In genomic region chr9:21507753-21508430, GRCm38 (mm10) we compare ENCODE assay signal across 26 mouse cellular contexts. TPM values are rescaled to one million over a fixed set of nuclear protein-coding genes. Genes with fewer than 3 reads are reported as not detected.
DNase-seq lines count a peak whose midpoint lies in the region; ATAC-seq and TF ChIP-seq lines count a peak whose summit lies in the region.
"Had no signal": no experiment of that assay in that cellular context is flagged by ENCODE, and none has a peak within 500 bp of the region (broad histone marks: within the 10 kb centered on the region; RNA-seq: fewer than 3 reads in every experiment).

No protein-coding gene starts in this region.

- peaks cover 39% of the 10 kb centered on the region for H3K36me3 ChIP-seq in kidney, embryonic 16.5 days (ENCODE audit: insufficient read depth, low read length)
- H3K36me3 ChIP-seq in kidney, adult 2 months (ENCODE audit: control insufficient read depth, insufficient read depth, low read length), result no peaks in the 10 kb centered on the region
- peaks cover 6% of the 10 kb centered on the region; the same call in 1 of the 2 replicates for H3K36me3 ChIP-seq in midbrain, embryonic 11.5 days (ENCODE audit: control insufficient read depth, insufficient read depth, low read length)
- H3K36me3 ChIP-seq in midbrain, embryonic 10.5 days, result peaks cover 63% of the 10 kb centered on the region
- H3K36me3 ChIP-seq in stomach, postnatal 0 days (ENCODE audit: control insufficient read depth, insufficient read depth, low read length), result peaks cover 25% of the 10 kb centered on the region; the same call in 1 of the 2 replicates

- H3K4me1 ChIP-seq in kidney, embryonic 16.5 days (ENCODE audit: insufficient read depth, low read length), result peaks cover 35% of the 10 kb centered on the region
- H3K4me1 ChIP-seq in kidney, adult 2 months (ENCODE audit: control insufficient read depth, insufficient read depth, low read length), result peaks cover 2% of the 10 kb centered on the region; the same call in 1 of the 2 replicates
- H3K4me1 ChIP-seq in midbrain, embryonic 11.5 days (ENCODE audit: control insufficient read depth, insufficient read depth, low read length), result peaks cover 9% of the 10 kb centered on the region
- H3K4me1 ChIP-seq in midbrain, embryonic 10.5 days, result peaks cover 20% of the 10 kb centered on the region
- H3K4me1 ChIP-seq in stomach, postnatal 0 days (replicated peaks; ENCODE audit: control insufficient read depth, insufficient read depth), result 0 out of 2 replicates have a peak, but pooled peaks cover 3% of the 10 kb centered on the region

- ATAC-seq in cerebellum, adult (ENCODE audit: insufficient number of reproducible peaks, low FRiP score, low TSS enrichment), result no peak
- ATAC-seq in kidney, embryonic 16.5 days (ENCODE audit: low FRiP score, low TSS enrichment), result no peak
- ATAC-seq in midbrain, embryonic 11.5 days (ENCODE audit: low FRiP score), result no peak
- ATAC-seq in erythroblast, adult 5-6 weeks (replicated peaks; ENCODE audit: low FRiP score, poor library complexity, severe bottlenecking), result no peak
- no peak for ATAC-seq in stomach, postnatal 0 days (ENCODE audit: low FRiP score, low TSS enrichment)
- ATAC-seq: activated CD4-positive, CD25-positive, alpha-beta regulatory T cell, adult 4 months; hindbrain, postnatal 0 days; intestine, embryonic 16.5 days had no signal

- TF ChIP-seq EP300 in stomach, postnatal 0 days (optimal IDR thresholded peaks at IDR 0.05), result no peak

- H3K27ac ChIP-seq in kidney, embryonic 16.5 days (ENCODE audit: low read length), result peak overlapping the region; percentile 34
- no peak overlapping the region for H3K27ac ChIP-seq in kidney, adult 2 months (ENCODE audit: insufficient read depth, low read depth, low read length)
- H3K27ac ChIP-seq in midbrain, embryonic 11.5 days (ENCODE audit: low read depth, low read length), result no peak overlapping the region
- no peak overlapping the region for H3K27ac ChIP-seq in midbrain, embryonic 10.5 days (replicated peaks)
- no peak overlapping the region for H3K27ac ChIP-seq in stomach, postnatal 0 days (replicated peaks)
- H3K27ac ChIP-seq: embryonic facial prominence, embryonic 12.5 days; forebrain, embryonic 12.5 days; heart, adult 2 months; heart, embryonic 13.5 days; hindbrain, postnatal 0 days; liver, embryonic 14.5 days; neural tube, embryonic 15.5 days had no signal

- no peak for TF ChIP-seq POLR2A in kidney, adult 2 months (IDR thresholded peaks at IDR 0.05; ENCODE audit: low read depth, low read length)

- H3K4me2 ChIP-seq in kidney, embryonic 16.5 days (replicated peaks; ENCODE audit: low read depth, low read length), result no peak overlapping the region
- H3K4me2 ChIP-seq in midbrain, embryonic 11.5 days, result no peak overlapping the region
- H3K4me2 ChIP-seq in stomach, postnatal 0 days (replicated peaks; ENCODE audit: low read depth), result no peak overlapping the region
- H3K4me2 ChIP-seq: forebrain, embryonic 12.5 days; lung, embryonic 14.5 days; neural tube, embryonic 15.5 days had no signal

- no peaks in the 10 kb centered on the region for H3K27me3 ChIP-seq in kidney, embryonic 16.5 days (ENCODE audit: insufficient read depth, low read length)
- no peaks in the 10 kb centered on the region for H3K27me3 ChIP-seq in kidney, adult 2 months (replicated peaks; ENCODE audit: control insufficient read depth, insufficient read depth, low read length)
- no peaks in the 10 kb centered on the region for H3K27me3 ChIP-seq in midbrain, embryonic 11.5 days (ENCODE audit: control insufficient read depth, insufficient read depth, low read length)
- no peaks in the 10 kb centered on the region for H3K27me3 ChIP-seq in midbrain, embryonic 10.5 days (ENCODE audit: low read depth, poor library complexity, severe bottlenecking)
- no peaks in the 10 kb centered on the region for H3K27me3 ChIP-seq in stomach, postnatal 0 days (ENCODE audit: control insufficient read depth, insufficient read depth, low read length)
- H3K27me3 ChIP-seq: embryonic facial prominence, embryonic 12.5 days; forebrain, embryonic 12.5 days; heart, embryonic 13.5 days; limb, embryonic 12.5 days; neural tube, embryonic 15.5 days had no signal

- peak; percentile 53 for DNase-seq in cerebellum, adult 9-10 months
- no peak for DNase-seq in kidney, adult 2 months
- DNase-seq in midbrain, embryonic 11.5 days (ENCODE audit: low spot score, missing footprints), result peak; percentile 73
- DNase-seq in midbrain, embryonic 10.5 days (ENCODE audit: low spot score), result no peak
- DNase-seq in stomach, postnatal 0 days (ENCODE audit: low spot score), result no peak
- DNase-seq: adrenal gland, adult 8-10 months; gastrocnemius, postnatal 36 days; heart, adult 2 months; heart, postnatal 14 days; lung, embryonic 14.5 days; right cerebral cortex, adult 18-20 months; right cerebral cortex, postnatal 4 days; thymus, postnatal 36 days had no signal

- 80% methylated on average over 15 of the region's 15 CpGs for WGBS in kidney, embryonic 16.5 days
- 72% methylated on average over 15 of the region's 15 CpGs for WGBS in kidney, adult 2 months
- WGBS in midbrain, embryonic 11.5 days, result 92% methylated on average over 15 of the region's 15 CpGs
- 94% methylated on average over 15 of the region's 15 CpGs for WGBS in midbrain, embryonic 10.5 days
- 91% methylated on average over 15 of the region's 15 CpGs for WGBS in stomach, postnatal 0 days

- H3K4me3 ChIP-seq in kidney, embryonic 16.5 days (ENCODE audit: low read length), result no peak overlapping the region
- no peak overlapping the region for H3K4me3 ChIP-seq in kidney, adult 2 months (ENCODE audit: insufficient read depth, low read depth, low read length)
- no peak overlapping the region for H3K4me3 ChIP-seq in midbrain, embryonic 11.5 days (ENCODE audit: low read depth, low read length)
- H3K4me3 ChIP-seq in midbrain, embryonic 10.5 days, result no peak overlapping the region
- H3K4me3 ChIP-seq in stomach, postnatal 0 days (ENCODE audit: low read depth, low read length), result no peak overlapping the region
- H3K4me3 ChIP-seq: forebrain, embryonic 12.5 days; heart, adult 2 months; heart, embryonic 13.5 days; limb, embryonic 12.5 days; neural tube, embryonic 15.5 days had no signal

- no peaks in the 10 kb centered on the region for H3K9me3 ChIP-seq in kidney, embryonic 16.5 days (ENCODE audit: low read length)
- H3K9me3 ChIP-seq in midbrain, embryonic 11.5 days (ENCODE audit: control insufficient read depth, low read length), result no peaks in the 10 kb centered on the region
- H3K9me3 ChIP-seq in midbrain, embryonic 10.5 days (replicated peaks), result no peaks in the 10 kb centered on the region
- no peaks in the 10 kb centered on the region for H3K9me3 ChIP-seq in stomach, postnatal 0 days (ENCODE audit: control insufficient read depth, low read length)
- H3K9me3 ChIP-seq: embryonic facial prominence, embryonic 12.5 days; forebrain, embryonic 12.5 days; G1E; heart, embryonic 13.5 days; limb, embryonic 12.5 days; neural tube, embryonic 15.5 days had no signal

- 0 out of 2 replicates have a peak overlapping the region, but pooled peaks have one; percentile 17 for H3K9ac ChIP-seq in kidney, embryonic 16.5 days (replicated peaks; ENCODE audit: low read length)
- H3K9ac ChIP-seq in midbrain, embryonic 11.5 days (ENCODE audit: low read length), result no peak overlapping the region
- H3K9ac ChIP-seq in stomach, postnatal 0 days (ENCODE audit: low read length), result no peak overlapping the region
- H3K9ac ChIP-seq: embryonic facial prominence, embryonic 12.5 days; forebrain, embryonic 12.5 days; liver, embryonic 14.5 days; lung, embryonic 14.5 days; neural tube, embryonic 15.5 days had no signal

- no peak for TF ChIP-seq CTCF in kidney, adult 2 months (conservative IDR thresholded peaks at IDR 0.05; ENCODE audit: insufficient read depth, insufficient read length, low read depth, low read length)
- no peak for TF ChIP-seq CTCF in stomach, postnatal 0 days (IDR thresholded peaks at IDR 0.05; ENCODE audit: low read depth)

RNA-seq across cellular contexts. Expression of gene Tmed1, which starts 2.2 kb away (rescaled TPM):
- polyA plus RNA-seq in kidney, embryonic 16.5 days (2015; fragmentation: Nextera tagmentation; extraction: Ambion mirVana), result 147 and 151 TPM in 2 replicates
- polyA plus RNA-seq in kidney, adult 2 months (2012; rRNA removed), result 47.7 and 50.5 TPM in 2 replicates
- polyA plus RNA-seq in midbrain, embryonic 11.5 days (2014; fragmentation: Nextera tagmentation; extraction: Ambion mirVana), result 64.5 and 68.0 TPM in 2 replicates
- polyA plus RNA-seq in midbrain, embryonic 10.5 days (2016; fragmentation: Nextera tagmentation; extraction: Ambion mirVana), result 106 and 116 TPM in 2 replicates
- 2.1 and 3.6 TPM in 2 replicates for total RNA-seq in erythroblast, adult 5-6 weeks (2015; ENCODE audit: low replicate concordance)
- total RNA-seq in erythroblast, adult 5-6 weeks (2017; ENCODE audit: low replicate concordance), result 0.85 and 5.9 TPM in 2 replicates
- polyA plus RNA-seq in stomach, postnatal 0 days (2015; fragmentation: Nextera tagmentation; extraction: Ambion mirVana), result 40.7 and 41.0 TPM in 2 replicates

RNA-seq across cellular contexts. Expression of gene AB124611, which starts 18.1 kb away (rescaled TPM):
- polyA plus RNA-seq in kidney, embryonic 16.5 days (2015; fragmentation: Nextera tagmentation; extraction: Ambion mirVana), result 3.5 and 4.5 TPM in 2 replicates
- polyA plus RNA-seq in kidney, adult 2 months (2012; rRNA removed), result 1.2 and 2.6 TPM in 2 replicates
- 2.9 and 3.2 TPM in 2 replicates for polyA plus RNA-seq in midbrain, embryonic 11.5 days (2014; fragmentation: Nextera tagmentation; extraction: Ambion mirVana)
- polyA plus RNA-seq in midbrain, embryonic 10.5 days (2016; fragmentation: Nextera tagmentation; extraction: Ambion mirVana), result 6.0 and 7.1 TPM in 2 replicates
- 37.3 and 39.5 TPM in 2 replicates for total RNA-seq in erythroblast, adult 5-6 weeks (2015; ENCODE audit: low replicate concordance)
- 39.3 and 42.3 TPM in 2 replicates for total RNA-seq in erythroblast, adult 5-6 weeks (2017; ENCODE audit: low replicate concordance)
- polyA plus RNA-seq in stomach, postnatal 0 days (2015; fragmentation: Nextera tagmentation; extraction: Ambion mirVana), result 1.8 and 2.0 TPM in 2 replicates

RNA-seq across cellular contexts. Expression of gene Carm1, which starts 38.8 kb away (rescaled TPM):
- 27.1 and 32.1 TPM in 2 replicates for polyA plus RNA-seq in kidney, embryonic 16.5 days (2015; fragmentation: Nextera tagmentation; extraction: Ambion mirVana)
- 47.7 and 54.6 TPM in 2 replicates for polyA plus RNA-seq in kidney, adult 2 months (2012; rRNA removed)
- polyA plus RNA-seq in midbrain, embryonic 11.5 days (2014; fragmentation: Nextera tagmentation; extraction: Ambion mirVana), result 53.4 and 63.1 TPM in 2 replicates
- 54.3 and 57.5 TPM in 2 replicates for polyA plus RNA-seq in midbrain, embryonic 10.5 days (2016; fragmentation: Nextera tagmentation; extraction: Ambion mirVana)
- total RNA-seq in erythroblast, adult 5-6 weeks (2015; ENCODE audit: low replicate concordance), result 35.7 and 90.5 TPM in 2 replicates
- 51.5 and 54.9 TPM in 2 replicates for total RNA-seq in erythroblast, adult 5-6 weeks (2017; ENCODE audit: low replicate concordance)
- 12.0 and 15.5 TPM in 2 replicates for polyA plus RNA-seq in stomach, postnatal 0 days (2015; fragmentation: Nextera tagmentation; extraction: Ambion mirVana)

Comparison
In these comparisons a context has a peak if more than half of its experiments do, and no peak if none do; other contexts are left out.
1. DNase-seq: peak in cerebellum, adult 9-10 months (single experiment) and midbrain, embryonic 11.5 days (single experiment); none in kidney, adult 2 months (single experiment), midbrain, embryonic 10.5 days (single experiment) and stomach, postnatal 0 days (single experiment).